Mouse (Mus musculus): ENCODE results near the gene Rgs9bp.
"Not testable (repeated sequence)": the region's sequence is repeated elsewhere in the genome, so short reads cannot be mapped to it uniquely, and the experiment has no call there.

The Rgs9bp gene

GRCm38 (mm10) chr7:35583476-35584025 is 1.8 kb downstream of the Rgs9bp start:
- no peak for DNase-seq (ENCODE audit: low spot score)

- no peak for DNase-seq (ENCODE audit: low spot score)
These were observed 2.7 kb downstream of the Rgs9bp start for GRCm38 (mm10) chr7:35582719-35583118.

- peak; percentile 44 for DNase-seq (ENCODE audit: low spot score)
These were observed 5.5 kb downstream of the Rgs9bp start for GRCm38 (mm10) chr7:35579849-35580248.

- DNase-seq (ENCODE audit: low spot score) = not testable (repeated sequence)
These were observed 14.5 kb downstream of the Rgs9bp start for GRCm38 (mm10) chr7:35570883-35571282.

- DNase-seq (ENCODE audit: low spot score) = not testable (repeated sequence)
These were observed 15.7 kb downstream of the Rgs9bp start for GRCm38 (mm10) chr7:35569724-35570123.

- DNase-seq (ENCODE audit: low spot score) = not testable (repeated sequence)
These were observed 19.4 kb downstream of the Rgs9bp start for GRCm38 (mm10) chr7:35565965-35566364.

- not testable (repeated sequence) for DNase-seq (ENCODE audit: low spot score)
These were observed 20.5 kb downstream of the Rgs9bp start for GRCm38 (mm10) chr7:35564872-35565271.

- no peak for DNase-seq (ENCODE audit: low spot score)
These were observed 21.1 kb downstream of the Rgs9bp start for GRCm38 (mm10) chr7:35564067-35564865.

- DNase-seq (ENCODE audit: low spot score) = no peak
These were observed 22.3 kb downstream of the Rgs9bp start for GRCm38 (mm10) chr7:35563071-35563470.

- no peak for DNase-seq (ENCODE audit: low spot score)
These were observed 25.5 kb downstream of the Rgs9bp start for GRCm38 (mm10) chr7:35559838-35560237.

GRCm38 (mm10) chr7:35558681-35559080 is 26.7 kb downstream of the Rgs9bp start:
- DNase-seq (ENCODE audit: low spot score) = no peak

- DNase-seq (ENCODE audit: low spot score) = no peak
These were observed 27.8 kb downstream of the Rgs9bp start for GRCm38 (mm10) chr7:35557577-35557976.

GRCm38 (mm10) chr7:35556905-35557304 is 28.5 kb downstream of the Rgs9bp start:
- DNase-seq (ENCODE audit: low spot score) = no peak

GRCm38 (mm10) chr7:35556205-35556603 is 29.2 kb downstream of the Rgs9bp start, which contains the start of gene Nudt19:
Nudt19 (minus strand) TSS chr7:35556304.
- no peak for DNase-seq (ENCODE audit: low spot score)

- peak; percentile 86 for DNase-seq (ENCODE audit: low spot score)
These were observed 29.9 kb downstream of the Rgs9bp start for GRCm38 (mm10) chr7:35555224-35556204.

GRCm38 (mm10) chr7:35554605-35555175 is 30.7 kb downstream of the Rgs9bp start:
- DNase-seq (ENCODE audit: low spot score) = no peak

GRCm38 (mm10) chr7:35553751-35554604 is 31.4 kb downstream of the Rgs9bp start:
- peak; percentile 29 for DNase-seq (ENCODE audit: low spot score)

- DNase-seq (ENCODE audit: low spot score) = peak; percentile 65
These were observed 39.5 kb downstream of the Rgs9bp start for GRCm38 (mm10) chr7:35545881-35546280.

GRCm38 (mm10) chr7:35537562-35537961 is 47.8 kb downstream of the Rgs9bp start, which contains the start of gene Tdrd12:
Tdrd12 (minus strand) TSS chr7:35537745.
- no peak for DNase-seq (ENCODE audit: low spot score)

GRCm38 (mm10) chr7:35535750-35536512 is 49.5 kb downstream of the Rgs9bp start:
- no peak for DNase-seq (ENCODE audit: low spot score)
